Mouse (Mus musculus) megakaryocyte-erythroid progenitor cell, adult 5-6 weeks (primary cell): ENCODE data around the gene Lpar3. TPM values are rescaled to one million over a fixed set of nuclear protein-coding genes. Genes with fewer than 3 reads are reported as not detected.

Experiments
- ATAC-seq: replicated peaks from 2 replicates; pipeline ENCODE4 v1.8.0; 2016; ENCODE audit warnings: mild to moderate bottlenecking, inconsistent platforms; ENCODE audit not compliant: severe bottlenecking, poor library complexity, low FRiP score, low TSS enrichment
- total RNA-seq, 2 experiments: library from RNA; stranded (forward) in 1 of 2; stranded (reverse) in 1 of 2; fragments of 200-1000, 215-1000 nt in 1 of 2; fragments of >200 nt in 1 of 2; fragmentation: Nextera tagmentation in 1 of 2; gene quantifications; 2 replicates each; pipeline ENCODE4 v1.2.3; 2014 to 2017

The Lpar3 gene
- total RNA-seq, 2 experiments from 2014 or later = not detected

- no peak for ATAC-seq
Observed at GRCm38 (mm10) chr3:146253736-146254320, 33.1 kb downstream of the Lpar3 start.

GRCm38 (mm10) chr3:146255123-146255522, 34.4 kb downstream of the Lpar3 start:
- ATAC-seq = no peak

- ATAC-seq = no peak
Observed at GRCm38 (mm10) chr3:146257483-146258122, 36.8 kb downstream of the Lpar3 start.

GRCm38 (mm10) chr3:146260203-146260602, 39.4 kb downstream of the Lpar3 start:
- no peak for ATAC-seq

- ATAC-seq = no peak
Observed at GRCm38 (mm10) chr3:146260845-146261244, 40.1 kb downstream of the Lpar3 start.

GRCm38 (mm10) chr3:146262536-146262935, 41.8 kb downstream of the Lpar3 start:
- ATAC-seq = no peak

GRCm38 (mm10) chr3:146264146-146264545, 43.4 kb downstream of the Lpar3 start:
- ATAC-seq = no peak

GRCm38 (mm10) chr3:146265545-146266130, 44.9 kb downstream of the Lpar3 start:
- ATAC-seq = no peak

- ATAC-seq = no peak
Observed at GRCm38 (mm10) chr3:146268024-146268801, 47.5 kb downstream of the Lpar3 start.

- no peak for ATAC-seq
Observed at GRCm38 (mm10) chr3:146274503-146274902, 53.7 kb downstream of the Lpar3 start.

- peak; percentile 38; the same call in 1 of the 2 replicates for ATAC-seq
Observed at GRCm38 (mm10) chr3:146275360-146276025, 54.7 kb downstream of the Lpar3 start.

GRCm38 (mm10) chr3:146276026-146276409, 55.3 kb downstream of the Lpar3 start:
- ATAC-seq = no peak

GRCm38 (mm10) chr3:146276991-146277390, 56.2 kb downstream of the Lpar3 start:
- no peak for ATAC-seq

- ATAC-seq = 0 out of 2 replicates have a peak, but pooled peaks have one; percentile 32
Observed at GRCm38 (mm10) chr3:146277456-146277855, 56.7 kb downstream of the Lpar3 start.

- ATAC-seq = no peak
Observed at GRCm38 (mm10) chr3:146278195-146279140, 57.7 kb downstream of the Lpar3 start.

- ATAC-seq = no peak
Observed at GRCm38 (mm10) chr3:146283732-146284361, 63.1 kb downstream of the Lpar3 start.

- no peak for ATAC-seq
Observed at GRCm38 (mm10) chr3:146286118-146286517, 65.4 kb downstream of the Lpar3 start.

GRCm38 (mm10) chr3:146291928-146292327, 71.2 kb downstream of the Lpar3 start:
- no peak for ATAC-seq
